Mouse (Mus musculus): ENCODE measurements around the gene Robo1.

Robo1 gene

DNA sequence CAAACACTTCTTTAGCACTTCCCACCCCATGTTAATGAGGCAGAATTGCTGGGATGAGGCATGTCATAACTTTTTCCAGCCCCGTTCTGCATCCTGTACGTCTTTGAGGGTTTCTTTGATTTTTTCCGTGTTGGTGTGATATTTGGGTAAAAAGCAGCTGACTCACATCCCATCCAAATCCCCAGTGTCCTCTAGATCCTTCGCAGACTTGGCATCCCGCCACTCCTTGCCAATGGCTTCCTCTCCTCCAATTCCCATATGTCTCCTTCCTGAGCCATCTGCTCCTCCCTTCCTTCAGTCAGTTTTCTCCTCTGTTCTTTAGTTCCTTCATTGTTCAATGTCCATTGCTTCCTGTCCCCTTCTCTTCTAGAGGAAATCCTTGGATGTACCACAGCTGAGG lies 605.0 kb downstream of the Robo1 start:
- DNase-seq (ENCODE audit: inconsistent age in 2 of 2, low spot score in 1 of 2): peak; percentile 49 to 72

DNA sequence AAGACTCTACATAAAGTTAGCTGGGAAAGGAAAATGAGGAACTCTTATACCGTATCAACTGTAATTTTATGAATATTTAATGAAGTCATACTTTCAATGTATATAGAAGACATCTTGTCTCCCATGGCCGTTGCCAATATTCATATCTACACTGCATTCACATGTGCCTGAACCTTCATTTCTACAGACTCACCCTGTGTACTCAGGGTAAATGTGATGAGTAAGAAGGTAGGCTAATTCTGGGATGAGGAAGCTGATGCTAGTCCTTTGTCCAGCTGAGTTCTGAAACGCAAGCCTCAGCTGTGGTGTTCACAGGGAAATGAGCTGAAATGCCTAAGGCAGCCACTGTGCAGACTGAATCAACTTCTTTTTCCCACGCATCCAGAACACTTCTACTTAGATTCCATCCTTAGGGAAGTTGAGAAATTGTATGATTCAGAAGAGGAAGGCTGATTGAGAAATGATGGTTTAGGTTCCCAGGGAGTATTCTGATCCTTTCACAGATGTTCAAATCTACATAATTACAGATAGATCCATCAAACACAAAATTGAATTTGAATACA lies 606.0 kb downstream of the Robo1 start:
- no peak for DNase-seq (ENCODE audit: inconsistent age in 2 of 2, low spot score in 1 of 2)

DNA sequence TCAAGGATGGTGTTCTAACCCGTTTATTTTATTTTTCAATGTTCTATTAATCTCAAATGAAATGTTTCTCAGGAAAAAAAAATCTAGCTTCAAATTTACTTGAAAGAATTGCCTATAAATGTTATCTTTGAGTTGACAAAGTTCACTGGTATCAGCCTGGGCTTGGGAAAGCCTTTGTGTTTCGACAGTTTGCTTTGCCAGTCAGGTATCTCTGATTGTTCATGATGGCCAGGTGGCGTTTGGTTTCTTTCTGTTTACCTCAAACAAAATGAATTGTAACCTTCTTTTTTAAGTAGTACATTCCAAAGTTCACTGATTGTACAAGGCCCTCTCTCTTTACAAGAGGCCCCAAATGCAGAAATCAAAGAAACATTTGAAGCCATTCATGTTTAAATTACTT lies 611.9 kb downstream of the Robo1 start:
- no peak for DNase-seq (ENCODE audit: inconsistent age in 2 of 2, low spot score in 1 of 2)

DNA sequence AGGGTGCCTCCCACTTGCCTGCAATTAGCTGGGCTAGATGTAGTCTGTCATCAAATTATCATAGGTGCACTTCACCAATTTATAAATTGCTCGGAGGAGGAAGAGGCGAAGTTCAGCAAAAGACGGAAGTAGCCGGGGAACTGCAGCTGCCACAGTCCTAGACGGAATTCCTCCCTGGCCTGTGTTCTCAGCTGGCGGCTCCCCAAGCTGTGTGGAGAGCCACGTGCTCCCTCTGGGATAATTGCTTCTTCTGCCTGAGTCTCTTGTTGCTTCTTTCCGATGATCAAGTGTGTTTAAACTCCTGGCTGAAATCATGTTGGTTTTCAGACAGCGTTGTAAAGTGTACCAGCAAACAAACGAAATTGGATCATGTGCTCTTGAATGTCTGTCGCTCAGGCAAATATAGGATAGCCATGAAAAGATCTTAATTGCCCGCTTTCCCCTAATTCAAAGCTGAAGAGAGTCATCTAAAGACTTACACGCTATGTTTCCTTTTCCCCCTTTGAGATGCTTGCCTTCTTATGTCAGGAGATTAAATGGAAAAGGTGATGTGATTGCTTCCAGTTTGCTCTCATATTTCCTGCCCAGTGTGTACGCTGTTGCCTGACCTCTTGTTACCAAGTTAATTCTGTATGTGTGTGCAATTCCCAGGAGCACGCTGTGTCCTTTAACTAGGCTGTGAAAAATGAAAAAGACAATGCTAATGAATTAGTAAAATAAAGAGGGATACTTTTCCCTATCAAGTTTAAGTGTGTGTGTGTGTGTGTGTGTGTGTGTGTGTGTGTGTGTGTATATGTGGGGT lies 616.5 kb downstream of the Robo1 start:
- DNase-seq (ENCODE audit: inconsistent age in 2 of 2, low spot score in 1 of 2): peak; percentile 65 to 84

DNA sequence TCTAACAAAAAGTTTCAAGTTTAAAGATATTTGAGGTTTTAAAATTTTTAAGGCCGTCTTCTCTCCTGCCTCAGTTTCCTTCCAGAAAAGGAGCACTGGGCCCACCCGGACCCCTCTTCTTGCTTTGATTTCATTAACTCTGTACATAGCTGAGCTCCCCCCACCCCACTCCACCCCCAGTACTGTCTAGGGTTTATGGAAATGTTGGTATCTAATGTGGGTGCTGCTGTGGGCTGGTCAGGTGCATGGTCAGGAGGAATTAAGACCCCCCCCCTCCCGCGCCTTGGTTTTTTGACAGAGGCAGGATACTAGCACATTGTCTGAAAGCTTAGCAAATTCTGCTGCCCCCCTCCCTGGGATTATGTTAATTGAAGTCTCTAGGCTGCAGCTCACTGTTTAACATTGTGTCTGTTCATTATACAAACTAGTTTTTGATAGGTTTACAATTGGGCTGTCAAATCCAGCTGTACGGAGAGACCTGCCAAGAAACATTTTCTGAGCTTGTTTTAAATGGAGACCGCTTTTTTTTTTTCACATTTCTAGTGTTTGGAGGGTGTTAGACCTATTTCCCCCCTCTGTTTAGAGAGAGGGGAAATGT lies 620.5 kb downstream of the Robo1 start:
- no peak for DNase-seq (ENCODE audit: inconsistent age in 2 of 2, low spot score in 1 of 2)

DNA sequence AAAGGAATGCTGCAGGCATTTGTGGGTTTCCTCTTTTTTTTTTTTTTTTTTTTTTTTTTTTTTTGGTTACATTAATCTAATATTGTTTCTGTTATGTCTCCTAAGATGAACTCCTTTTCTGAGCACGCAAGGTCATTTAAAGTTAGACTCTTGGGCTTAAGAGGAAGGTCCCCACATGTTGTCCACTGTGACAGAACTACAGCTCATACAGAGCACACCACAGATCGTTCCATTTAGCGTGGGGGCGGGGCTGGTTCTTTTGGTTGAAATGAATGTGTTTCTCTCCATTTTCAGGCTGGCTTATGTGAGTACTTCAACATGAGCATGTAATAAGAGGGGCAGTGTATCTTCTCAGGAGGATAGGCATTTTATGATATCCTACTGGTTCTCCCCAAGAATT lies 622.8 kb downstream of the Robo1 start:
- no peak for DNase-seq (ENCODE audit: inconsistent age in 2 of 2, low spot score in 1 of 2)

DNA sequence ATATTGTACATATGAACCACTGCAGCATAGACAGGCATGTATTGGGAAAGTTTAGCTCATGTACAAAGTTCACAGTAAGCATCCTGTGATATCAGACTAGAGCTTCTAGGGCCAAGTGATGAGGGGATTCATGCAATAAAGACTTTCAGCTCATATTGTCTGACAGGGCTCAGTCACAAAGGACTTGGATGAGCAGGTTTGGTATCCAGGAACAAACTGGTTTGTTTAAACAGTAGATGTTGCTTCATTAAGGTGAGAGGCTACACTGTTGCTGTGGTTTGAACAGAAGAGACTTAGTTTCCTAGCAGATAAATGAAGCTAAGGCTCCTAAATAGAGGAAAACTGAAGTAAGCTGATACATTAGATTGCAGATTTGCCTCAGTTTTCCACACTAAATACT lies 626.8 kb downstream of the Robo1 start:
- no peak for DNase-seq (ENCODE audit: inconsistent age in 2 of 2, low spot score in 1 of 2)

DNA sequence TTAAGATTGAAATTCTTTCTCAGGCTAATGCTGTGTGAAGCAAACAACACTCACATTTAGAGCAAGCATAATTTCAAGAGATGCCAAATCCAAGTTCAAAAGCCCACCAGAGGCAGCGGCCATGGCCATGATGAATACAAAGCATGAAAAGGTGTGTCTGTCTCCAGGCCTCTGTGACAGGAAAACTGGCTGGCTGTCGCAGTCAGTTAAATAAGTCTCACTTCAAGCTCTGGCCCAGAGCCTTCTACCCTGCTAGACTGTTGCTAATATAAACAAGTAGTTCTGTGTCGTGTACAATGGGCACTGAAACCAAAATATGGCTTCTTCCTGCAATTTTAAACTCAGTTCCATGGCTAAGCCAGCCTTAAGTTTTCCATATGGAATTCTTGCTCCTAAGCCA lies 629.1 kb downstream of the Robo1 start:
- no peak for DNase-seq (ENCODE audit: inconsistent age in 2 of 2, low spot score in 1 of 2)

DNA sequence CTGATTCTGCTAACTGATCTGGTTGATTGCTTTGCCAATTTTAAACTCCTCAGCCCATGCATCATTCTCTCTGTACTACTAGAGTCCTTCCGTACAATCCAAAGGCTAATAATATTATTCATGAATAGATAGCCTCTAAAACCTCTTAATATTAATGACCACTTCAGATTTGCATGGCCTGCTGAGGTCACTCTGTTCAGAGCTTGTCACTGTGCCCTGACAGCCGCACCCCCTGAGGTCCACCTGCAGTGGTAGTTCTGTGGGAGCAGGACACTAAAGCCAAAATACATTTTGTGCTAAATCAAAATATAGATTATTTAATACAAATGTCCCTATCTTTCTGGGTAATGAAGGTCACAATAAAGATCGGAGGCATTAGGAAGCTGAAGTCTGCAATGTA lies 631.8 kb downstream of the Robo1 start:
- DNase-seq (ENCODE audit: inconsistent age in 2 of 2, low spot score in 1 of 2): no peak

DNA sequence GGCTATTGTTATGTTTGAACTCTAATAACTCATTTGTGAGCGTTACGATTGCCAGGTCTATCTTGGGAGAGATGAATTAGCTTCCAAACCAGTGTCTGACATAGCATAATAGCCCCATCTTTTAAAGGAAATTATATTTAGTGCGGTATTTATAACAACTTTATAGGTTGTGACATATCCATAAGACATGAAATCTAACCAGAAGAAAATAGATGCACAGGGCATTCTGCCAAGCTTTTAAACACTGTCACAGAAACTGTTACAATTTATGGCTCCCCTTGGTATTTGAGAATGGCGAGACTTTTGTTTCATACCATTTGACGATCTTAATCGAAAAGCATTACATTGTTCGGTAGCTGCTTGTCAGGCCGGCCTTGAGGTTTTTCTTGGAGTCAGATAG lies 632.7 kb downstream of the Robo1 start:
- DNase-seq (ENCODE audit: inconsistent age in 2 of 2, low spot score in 1 of 2): no peak

DNA sequence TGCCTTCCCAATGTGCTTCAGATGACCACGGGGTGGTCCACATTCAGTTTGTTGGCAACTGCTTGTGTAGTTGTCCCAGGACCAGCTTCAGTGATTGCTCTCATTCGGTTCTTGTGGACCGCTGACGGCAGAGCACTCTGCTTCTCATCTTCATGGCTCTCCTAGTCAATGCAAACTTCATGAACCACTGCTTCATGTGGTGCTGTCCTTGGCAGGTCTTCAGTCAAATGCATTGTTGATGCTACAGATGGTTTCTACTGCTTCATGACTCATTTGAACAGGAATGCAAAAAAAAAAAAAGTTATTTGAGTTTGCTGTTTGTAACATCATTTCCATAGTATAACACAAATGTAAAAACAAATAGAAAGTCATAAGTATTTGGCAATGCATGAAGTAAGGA lies 636.3 kb downstream of the Robo1 start:
- no peak for DNase-seq (ENCODE audit: inconsistent age in 2 of 2, low spot score in 1 of 2)

DNA sequence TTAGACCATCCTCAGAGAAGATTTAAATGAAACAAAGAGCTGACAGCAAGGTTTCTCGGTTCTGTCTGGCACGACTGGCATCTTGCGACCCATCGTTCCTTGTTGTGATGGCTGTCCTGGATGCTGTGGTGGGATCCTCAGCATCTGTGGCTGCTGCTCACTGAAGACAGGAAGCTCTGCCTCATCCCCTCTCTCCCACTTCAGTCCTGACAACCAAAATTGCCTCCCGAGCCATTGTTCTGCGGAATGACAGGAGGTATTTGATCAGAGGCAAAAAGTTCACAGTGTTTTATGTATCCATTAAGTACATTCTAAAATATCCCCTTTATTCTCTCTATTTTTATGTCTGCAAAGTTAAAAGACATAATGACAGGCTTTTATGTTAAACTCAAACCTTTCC lies 643.9 kb downstream of the Robo1 start:
- DNase-seq (ENCODE audit: inconsistent age in 2 of 2, low spot score in 1 of 2): no peak

DNA sequence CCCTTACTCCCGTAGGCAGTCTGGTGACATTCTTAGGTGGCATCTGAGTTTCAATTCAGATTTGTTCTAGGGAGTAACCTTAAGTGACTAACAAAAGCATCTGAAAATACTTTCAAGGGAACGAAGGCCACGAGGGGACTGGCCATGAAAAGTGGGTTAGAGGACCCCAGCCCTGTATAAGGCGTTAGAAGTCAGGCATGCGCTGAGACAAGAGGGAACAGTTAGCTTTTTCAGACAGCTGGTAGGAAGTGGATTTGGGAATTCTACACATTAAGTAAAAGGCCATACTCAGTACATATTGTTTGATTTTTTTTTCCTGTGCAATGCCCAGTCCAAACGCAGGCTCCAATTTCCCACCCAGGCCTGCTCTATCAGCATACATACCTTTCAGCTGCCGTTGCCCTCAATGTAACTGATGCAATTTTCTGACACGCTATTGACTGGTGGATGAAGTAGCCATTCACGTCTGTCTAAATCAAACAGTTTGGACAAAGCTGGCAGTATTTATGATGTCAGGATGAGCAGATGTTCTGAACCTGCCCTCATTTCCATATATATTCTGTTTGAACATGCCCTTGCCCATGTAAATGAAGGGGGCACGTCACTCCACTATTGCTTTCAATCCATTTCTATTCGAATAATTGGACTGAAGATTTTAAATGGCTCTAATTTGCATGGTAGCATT lies 651.1 kb downstream of the Robo1 start:
- no peak for DNase-seq (ENCODE audit: inconsistent age in 2 of 2, low spot score in 1 of 2)

DNA sequence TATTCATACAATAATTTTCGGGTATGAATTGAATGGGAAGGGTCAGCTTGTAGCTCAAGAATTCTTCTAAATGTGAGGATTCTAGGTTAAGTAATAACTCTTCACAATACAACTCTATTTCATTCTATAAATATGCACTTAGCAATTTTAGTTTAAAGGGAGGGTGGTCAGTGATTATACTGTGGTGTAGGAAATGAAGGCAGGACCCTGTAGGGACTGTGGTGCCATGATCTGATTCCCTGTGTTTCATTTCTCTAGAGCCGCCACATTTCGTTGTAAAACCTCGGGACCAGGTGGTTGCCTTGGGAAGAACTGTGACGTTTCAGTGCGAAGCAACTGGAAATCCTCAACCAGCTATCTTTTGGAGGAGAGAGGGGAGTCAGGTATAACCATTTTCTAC lies 651.7 kb downstream of the Robo1 start:
- no peak for DNase-seq (ENCODE audit: inconsistent age in 2 of 2, low spot score in 1 of 2)

DNA sequence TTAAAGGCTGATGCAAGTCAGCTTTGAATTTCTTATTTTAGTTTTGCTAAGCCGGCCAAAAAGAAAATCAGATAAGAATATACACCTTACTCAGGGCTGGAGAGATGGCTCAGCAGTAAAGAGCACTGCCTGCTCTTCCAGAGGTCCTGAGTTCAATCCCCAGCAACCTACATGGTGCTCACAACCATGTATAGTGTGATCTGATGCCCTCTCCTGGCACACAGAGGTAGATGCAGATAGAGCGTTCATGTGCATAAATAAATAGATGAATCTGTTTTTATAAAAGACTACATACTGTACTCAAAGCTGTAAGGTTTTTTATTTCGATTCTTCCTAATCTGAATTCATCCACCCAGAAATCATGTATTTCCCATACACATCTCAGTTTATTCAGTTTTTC lies 655.7 kb downstream of the Robo1 start:
- no peak for DNase-seq (ENCODE audit: inconsistent age in 2 of 2, low spot score in 1 of 2)

DNA sequence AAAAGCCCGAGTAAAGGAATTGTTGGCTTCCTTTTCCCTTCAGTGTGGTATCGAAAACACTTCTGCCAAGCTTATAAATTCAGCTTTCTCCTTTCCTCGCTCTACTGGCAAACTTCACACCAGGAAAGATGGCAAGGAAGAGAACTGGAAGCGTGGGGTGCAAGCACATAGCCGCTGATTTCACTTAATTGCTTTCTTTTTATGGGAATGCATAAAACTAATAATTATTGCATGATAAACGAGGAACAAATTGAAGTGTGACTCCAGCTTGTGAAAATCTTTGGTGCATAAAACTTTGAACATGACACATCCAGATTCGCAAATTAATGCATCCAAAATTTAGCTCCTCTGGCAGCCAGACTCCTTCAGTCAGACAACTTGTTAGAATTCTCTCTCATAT lies 659.4 kb downstream of the Robo1 start:
- DNase-seq (ENCODE audit: inconsistent age in 2 of 2, low spot score in 1 of 2): no peak

DNA sequence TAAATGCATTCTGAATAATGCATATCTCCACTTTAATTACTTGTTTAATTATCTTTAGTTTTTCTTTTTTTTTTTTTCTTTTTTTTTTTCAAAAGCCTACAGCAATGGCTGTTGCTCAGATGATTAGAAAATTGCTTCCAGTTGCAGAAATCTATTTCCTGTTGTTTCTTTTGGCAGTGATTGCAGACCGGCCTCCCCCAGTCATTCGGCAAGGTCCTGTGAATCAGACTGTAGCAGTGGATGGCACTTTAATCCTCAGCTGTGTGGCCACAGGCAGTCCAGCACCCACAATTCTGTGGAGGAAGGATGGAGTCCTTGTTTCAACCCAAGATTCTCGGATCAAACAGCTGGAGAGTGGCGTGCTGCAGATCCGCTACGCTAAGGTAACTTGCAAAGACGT lies 661.9 kb downstream of the Robo1 start:
- peak in 1 of 2 experiments; percentile 57 for DNase-seq (ENCODE audit: inconsistent age in 2 of 2, low spot score in 1 of 2)

DNA sequence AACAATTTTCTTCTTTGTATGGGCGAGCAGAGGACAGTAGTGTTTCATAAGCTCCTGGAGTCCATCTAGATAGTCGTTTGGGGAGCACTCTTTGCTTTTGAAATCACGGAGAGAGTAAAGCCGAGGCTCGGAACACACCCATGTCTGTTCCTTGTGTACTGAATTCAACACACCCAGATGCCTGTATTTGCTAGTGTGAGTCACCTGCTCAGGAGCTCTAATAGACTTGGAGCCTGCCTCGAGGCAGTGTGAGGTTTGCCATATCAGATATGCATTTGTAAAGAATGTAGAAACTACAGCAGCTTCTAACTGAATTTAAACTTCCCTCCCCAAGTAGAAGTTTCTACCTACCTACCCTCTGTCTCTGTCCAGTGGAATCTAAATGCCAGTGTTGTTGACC lies 665.6 kb downstream of the Robo1 start:
- no peak for DNase-seq (ENCODE audit: inconsistent age in 2 of 2, low spot score in 1 of 2)

DNA sequence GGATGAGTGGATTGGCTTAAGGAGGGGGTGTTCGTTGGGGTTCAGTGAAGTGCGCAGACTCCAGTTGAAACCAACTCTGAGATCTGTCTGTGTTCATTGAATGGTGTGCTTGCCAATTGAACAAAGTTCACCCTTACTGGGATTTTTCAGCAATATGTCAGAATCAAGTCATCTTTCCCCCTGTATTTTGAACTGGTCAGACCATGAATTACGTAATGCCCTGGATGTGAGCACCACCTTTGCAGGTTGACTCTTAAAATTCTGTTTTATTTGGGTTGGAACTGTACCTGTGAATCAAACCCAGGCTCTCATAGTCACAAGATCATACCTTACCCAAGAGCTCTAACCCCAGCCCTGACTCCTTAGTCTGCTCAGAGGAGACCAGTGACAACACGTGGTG lies 666.6 kb downstream of the Robo1 start:
- no peak for DNase-seq (ENCODE audit: inconsistent age in 2 of 2, low spot score in 1 of 2)

DNA sequence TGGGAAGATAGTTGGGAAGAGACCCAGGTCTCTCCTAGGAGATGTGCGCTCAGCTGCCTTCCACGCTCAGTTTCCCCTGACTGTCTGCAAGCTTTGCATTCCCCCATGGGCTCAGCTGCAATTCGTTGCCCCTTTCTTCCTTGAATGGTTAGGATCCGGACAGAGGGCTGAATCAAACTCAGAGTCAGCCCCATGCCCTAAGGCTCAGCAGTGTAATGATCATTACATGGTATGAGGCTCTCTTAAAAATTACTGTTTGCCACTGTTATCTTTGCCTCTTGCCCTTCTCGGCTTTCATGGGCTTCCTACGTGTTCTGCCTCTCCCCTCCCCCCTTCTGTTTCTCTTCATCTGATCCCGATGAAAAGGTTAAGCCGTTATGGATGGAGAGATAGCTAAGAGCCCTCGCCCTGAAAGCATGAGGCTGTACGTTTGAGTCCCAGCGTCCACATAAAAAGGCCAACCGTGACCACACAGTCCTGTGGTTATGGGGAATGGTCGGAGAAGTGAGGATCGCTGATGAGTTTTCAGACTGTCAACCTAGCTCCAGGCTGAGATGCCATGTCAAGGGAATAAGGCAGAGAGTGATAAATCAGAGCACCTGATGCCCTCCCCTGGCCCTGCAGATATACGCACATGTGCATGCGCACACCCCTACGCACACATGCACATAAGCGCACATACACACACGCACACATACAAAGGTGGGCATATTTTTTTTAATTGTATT lies 668.9 kb downstream of the Robo1 start:
- no peak for DNase-seq (ENCODE audit: inconsistent age in 2 of 2, low spot score in 1 of 2)

All from adrenal gland, adult (tissue).